Comparison of ENCODE assay signal across 9 mouse cellular contexts in the genomic region with DNA sequence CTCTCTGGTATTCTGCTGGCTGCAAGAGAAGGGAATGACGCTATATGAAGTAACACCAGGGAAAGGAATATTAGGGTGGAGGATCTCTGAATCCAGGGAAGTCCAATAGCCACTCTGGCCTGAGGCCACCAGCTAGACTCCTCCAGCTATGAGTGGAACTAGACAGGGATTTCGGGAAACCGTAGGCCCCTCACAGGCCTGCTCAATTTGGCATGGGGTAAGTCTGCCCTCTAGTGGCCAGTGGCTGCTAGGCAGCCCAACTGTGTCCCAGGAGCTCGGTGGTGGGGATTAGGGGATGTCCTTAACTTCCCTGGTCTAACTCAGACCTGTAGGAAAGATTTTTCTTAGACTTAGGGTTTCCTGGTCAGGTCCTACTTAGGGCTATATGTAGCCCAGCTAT. TPM values are rescaled to one million over a fixed set of nuclear protein-coding genes. Genes with fewer than 3 reads are reported as not detected.
DNase-seq lines count a peak whose midpoint lies in the region; ATAC-seq lines count a peak whose summit lies in the region.
"Had no signal": no experiment of that assay in that cellular context is flagged by ENCODE, and none has a peak within 500 bp of the region (broad histone marks: within the 10 kb centered on the region; RNA-seq: fewer than 3 reads in every experiment).

No protein-coding gene starts in this region.

- H3K36me3 ChIP-seq in forebrain, embryonic 13.5 days (ENCODE audit: poor library complexity, severe bottlenecking): no peaks in the 10 kb centered on the region
- no peaks in the 10 kb centered on the region for H3K36me3 ChIP-seq in liver, embryonic 15.5 days (replicated peaks)
- no peaks in the 10 kb centered on the region for H3K36me3 ChIP-seq in neural tube, embryonic 12.5 days
- no peaks in the 10 kb centered on the region for H3K36me3 ChIP-seq in stomach, embryonic 16.5 days (ENCODE audit: control insufficient read depth, insufficient read depth, low read length)

- no peak overlapping the region for H3K4me2 ChIP-seq in forebrain, embryonic 13.5 days
- H3K4me2 ChIP-seq in liver, embryonic 15.5 days: no peak overlapping the region
- no peak overlapping the region for H3K4me2 ChIP-seq in neural tube, embryonic 12.5 days (replicated peaks)
- H3K4me2 ChIP-seq in stomach, embryonic 16.5 days (ENCODE audit: low read depth, low read length): no peak overlapping the region

- peak; percentile 80 for ATAC-seq in cerebellum, adult (ENCODE audit: insufficient number of reproducible peaks, low FRiP score, low TSS enrichment)
- ATAC-seq in forebrain, embryonic 13.5 days: peak; percentile 92
- peak; percentile 36; the same call in 1 of the 2 replicates for ATAC-seq in liver, embryonic 15.5 days (ENCODE audit: insufficient read depth)
- ATAC-seq in neural tube, embryonic 12.5 days (ENCODE audit: low FRiP score, low read depth): peak; percentile 63
- ATAC-seq in stomach, embryonic 16.5 days (ENCODE audit: insufficient read depth, low FRiP score): peak; percentile 78

- no peak overlapping the region for H3K9ac ChIP-seq in forebrain, embryonic 13.5 days
- no peak overlapping the region for H3K9ac ChIP-seq in liver, embryonic 15.5 days
- H3K9ac ChIP-seq in neural tube, embryonic 12.5 days: no peak overlapping the region
- H3K9ac ChIP-seq in stomach, embryonic 16.5 days (ENCODE audit: low read length): no peak overlapping the region; the same call in 1 of the 2 replicates

- intact Hi-C loops in heart, postnatal 10 days (cut with DNase I): loop anchor here (1.0 to 10.0 kb wide), 5 partner anchors 63 to 687 kb away; partner anchors contain the start of genes Adk and Ap3m1

- H3K27ac ChIP-seq in forebrain, embryonic 13.5 days: no peak overlapping the region
- H3K27ac ChIP-seq in liver, embryonic 15.5 days (replicated peaks): no peak overlapping the region
- H3K27ac ChIP-seq in neural tube, embryonic 12.5 days: no peak overlapping the region
- H3K27ac ChIP-seq in stomach, embryonic 16.5 days (ENCODE audit: low read length): no peak overlapping the region
- H3K27ac ChIP-seq: macrophage had no signal

- 9% methylated on average over 4 of the region's 4 CpGs for WGBS in forebrain, embryonic 13.5 days
- 19% methylated on average over 4 of the region's 4 CpGs for WGBS in liver, embryonic 15.5 days (ENCODE audit: insufficient replicate concordance)
- 11% methylated on average over 4 of the region's 4 CpGs for WGBS in neural tube, embryonic 12.5 days
- 16% methylated on average over 4 of the region's 4 CpGs for WGBS in stomach, embryonic 16.5 days

- H3K9me3 ChIP-seq in forebrain, embryonic 13.5 days (replicated peaks): no peaks in the 10 kb centered on the region
- no peaks in the 10 kb centered on the region for H3K9me3 ChIP-seq in liver, embryonic 15.5 days (replicated peaks)
- no peaks in the 10 kb centered on the region for H3K9me3 ChIP-seq in neural tube, embryonic 12.5 days
- H3K9me3 ChIP-seq in stomach, embryonic 16.5 days (replicated peaks; ENCODE audit: control insufficient read depth, low read length): no peaks in the 10 kb centered on the region

- DNase-seq in ES-CJ7 (ENCODE audit: low read depth, low spot score): peak; percentile 75
- peak; percentile 84 to 92 for DNase-seq in heart, postnatal 10 days
- peak; percentile 66 to 86 for DNase-seq in kidney, postnatal 36 days

- no peaks in the 10 kb centered on the region for H3K4me1 ChIP-seq in forebrain, embryonic 13.5 days
- H3K4me1 ChIP-seq in liver, embryonic 15.5 days (replicated peaks): no peaks in the 10 kb centered on the region
- no peaks in the 10 kb centered on the region for H3K4me1 ChIP-seq in neural tube, embryonic 12.5 days
- no peaks in the 10 kb centered on the region for H3K4me1 ChIP-seq in stomach, embryonic 16.5 days (ENCODE audit: control insufficient read depth, insufficient read depth, low read length)

- 0 out of 2 replicates have a peak, but pooled peaks cover 4% of the 10 kb centered on the region for H3K27me3 ChIP-seq in forebrain, embryonic 13.5 days
- H3K27me3 ChIP-seq in liver, embryonic 15.5 days: no peaks in the 10 kb centered on the region
- H3K27me3 ChIP-seq in neural tube, embryonic 12.5 days (replicated peaks): no peaks in the 10 kb centered on the region
- no peaks in the 10 kb centered on the region for H3K27me3 ChIP-seq in stomach, embryonic 16.5 days (ENCODE audit: control insufficient read depth, insufficient read depth, low read length)

- H3K4me3 ChIP-seq in forebrain, embryonic 13.5 days: no peak overlapping the region
- no peak overlapping the region for H3K4me3 ChIP-seq in liver, embryonic 15.5 days (replicated peaks)
- H3K4me3 ChIP-seq in neural tube, embryonic 12.5 days: no peak overlapping the region
- H3K4me3 ChIP-seq in stomach, embryonic 16.5 days (replicated peaks; ENCODE audit: low read length): no peak overlapping the region

RNA-seq across cellular contexts. Expression of gene Samd8, which starts 8.5 kb away (rescaled TPM):
- 17.8 and 18.3 TPM in 2 replicates for polyA plus RNA-seq in forebrain, embryonic 13.5 days (2015; fragmentation: Nextera tagmentation; extraction: Ambion mirVana)
- 10 to 100 TPM; 27.2 to 30.5 TPM for total RNA-seq in heart, postnatal 10 days (2021)
- 2.8 and 3.3 TPM in 2 replicates for polyA plus RNA-seq in liver, embryonic 15.5 days (2015; fragmentation: Nextera tagmentation; extraction: Ambion mirVana)
- polyA plus RNA-seq in neural tube, embryonic 12.5 days (2016; fragmentation: Nextera tagmentation; extraction: Ambion mirVana): 14.6 and 15.2 TPM in 2 replicates
- 12.1 and 13.7 TPM in 2 replicates for polyA plus RNA-seq in stomach, embryonic 16.5 days (2015; fragmentation: Nextera tagmentation; extraction: Ambion mirVana)

RNA-seq across cellular contexts. Expression of gene Dusp13, which starts 9.2 kb away (rescaled TPM):
- polyA plus RNA-seq in forebrain, embryonic 13.5 days (2015; fragmentation: Nextera tagmentation; extraction: Ambion mirVana): not detected in 2 replicates
- total RNA-seq in heart, postnatal 10 days (2021): under 1 TPM in 1 of 2 experiments, not detected in 1; 0.60 TPM
- 0.16 and 0.18 TPM in 2 replicates for polyA plus RNA-seq in liver, embryonic 15.5 days (2015; fragmentation: Nextera tagmentation; extraction: Ambion mirVana)
- polyA plus RNA-seq in neural tube, embryonic 12.5 days (2016; fragmentation: Nextera tagmentation; extraction: Ambion mirVana): 0.30 TPM in 1 of 2 replicates, not detected in the other
- 0.84 TPM in 1 of 2 replicates, not detected in the other for polyA plus RNA-seq in stomach, embryonic 16.5 days (2015; fragmentation: Nextera tagmentation; extraction: Ambion mirVana)

RNA-seq across cellular contexts. Expression of gene Dupd1, which starts 27.4 kb away (rescaled TPM):
- polyA plus RNA-seq in forebrain, embryonic 13.5 days (2015; fragmentation: Nextera tagmentation; extraction: Ambion mirVana): not detected in 2 replicates
- total RNA-seq in heart, postnatal 10 days (2021): under 1 TPM in 1 of 2 experiments, not detected in 1; 0.45 TPM
- 0.10 TPM in 1 of 2 replicates, not detected in the other for polyA plus RNA-seq in liver, embryonic 15.5 days (2015; fragmentation: Nextera tagmentation; extraction: Ambion mirVana)
- not detected in 2 replicates for polyA plus RNA-seq in neural tube, embryonic 12.5 days (2016; fragmentation: Nextera tagmentation; extraction: Ambion mirVana)
- polyA plus RNA-seq in stomach, embryonic 16.5 days (2015; fragmentation: Nextera tagmentation; extraction: Ambion mirVana): 0.81 TPM in 1 of 2 replicates, not detected in the other
- polyA plus RNA-seq: macrophage had no signal

Comparison
In these comparisons a context has a peak if more than half of its experiments do, and no peak if none do; other contexts are left out.
1. ATAC-seq: peak in every context shown above with its lines; median percentile 92 in forebrain, embryonic 13.5 days; 80 in cerebellum, adult; 78 in stomach, embryonic 16.5 days; 63 in neural tube, embryonic 12.5 days; 36 in liver, embryonic 15.5 days.